Mouse (Mus musculus) liver, adult (tissue): ENCODE measurements around the gene Vps18.
A peak's percentile ranks its signal among the peaks of the same experiment; 100 is the strongest.

Experiments used
- GATA4 ChIP-seq: IDR thresholded peaks from 2 replicates; pipeline ENCODE4 v1.6.1; 2014; ENCODE audit warnings: mild to moderate bottlenecking, low read length; ENCODE audit not compliant: insufficient replicate concordance

The Vps18 gene

DNA sequence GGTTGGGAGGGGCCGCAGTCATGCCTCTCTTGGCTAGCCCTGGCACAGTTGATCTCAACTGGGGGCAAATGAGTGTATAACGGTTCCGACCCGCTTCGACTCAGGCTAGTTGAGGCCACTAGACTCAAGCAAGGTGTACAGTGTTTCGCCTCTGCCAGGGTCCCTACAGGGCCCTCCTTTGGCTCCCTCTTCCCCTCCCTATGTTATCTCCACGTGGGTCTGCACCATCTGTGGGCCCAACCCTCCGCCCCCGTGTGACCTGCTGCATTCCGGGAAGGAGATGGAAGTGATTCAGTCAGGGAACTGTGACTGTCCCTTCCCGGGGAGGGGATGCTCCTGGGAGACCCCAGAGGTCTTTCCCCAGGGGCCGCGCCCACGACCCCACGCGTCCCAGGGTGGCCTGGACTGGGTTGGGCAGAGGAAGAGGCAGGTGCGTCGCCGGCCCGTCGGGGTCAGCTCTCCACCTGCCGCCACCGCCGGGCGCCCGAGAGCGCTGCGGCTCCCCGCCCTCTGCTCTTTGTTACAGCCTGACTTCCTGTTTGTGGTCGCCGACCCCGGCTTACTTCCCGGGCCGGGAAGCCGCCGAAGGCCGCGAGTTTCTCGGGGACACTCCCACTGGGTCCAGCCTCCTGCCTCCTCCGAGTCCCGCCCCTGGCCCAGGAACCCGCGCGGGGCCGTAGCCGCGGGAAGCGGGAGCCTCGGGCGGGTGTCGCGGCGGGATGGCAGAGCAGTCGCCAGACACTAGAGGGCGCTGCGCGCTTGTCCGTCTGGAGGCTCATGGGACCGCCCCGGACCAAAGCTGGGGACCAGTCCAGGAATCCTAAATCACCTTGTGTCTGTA lies 49.1 kb downstream of the Vps18 start:
- peak; percentile 38; the same call in 1 of the 2 replicates for TF ChIP-seq GATA4

DNA sequence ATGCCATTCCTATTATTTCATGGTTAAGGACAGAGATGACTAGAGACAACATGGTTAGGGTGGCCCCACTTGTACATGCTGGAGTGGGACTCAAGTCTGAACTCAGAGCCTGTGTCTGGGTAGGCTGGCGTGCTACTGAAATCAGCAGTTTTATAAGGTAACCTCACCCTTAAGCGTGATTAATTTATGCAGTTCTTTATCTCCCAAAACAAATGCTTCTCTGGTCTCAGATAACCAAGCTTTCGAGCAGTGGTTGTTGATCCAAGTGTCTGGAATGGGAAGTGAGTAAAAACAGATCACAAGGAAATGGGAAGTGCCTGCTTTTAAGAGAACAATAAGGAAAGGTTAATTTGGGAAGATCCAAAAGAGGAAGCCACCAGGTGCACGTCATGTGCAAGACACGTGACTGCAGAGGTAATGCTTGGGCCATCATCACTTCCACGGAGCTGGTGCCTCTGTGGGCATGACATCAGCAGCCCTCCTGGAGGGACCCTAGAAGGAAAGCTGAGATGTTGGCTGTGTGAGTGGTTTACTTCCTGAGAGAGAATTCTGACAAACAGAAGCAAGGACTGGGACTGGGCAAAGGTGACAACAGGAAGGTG lies 56.1 kb downstream of the Vps18 start:
- no peak for TF ChIP-seq GATA4
